Mouse (Mus musculus) cerebellum, postnatal 10 days (tissue): ENCODE measurements around the gene Pdzd9.

Source experiments
- DNase-seq, 2 experiments: peaks; one replicate each; pipeline ENCODE4 v3.0.0; 2021; ENCODE audit warnings: mixed read lengths in 2 of 2

Gene Pdzd9

DNA sequence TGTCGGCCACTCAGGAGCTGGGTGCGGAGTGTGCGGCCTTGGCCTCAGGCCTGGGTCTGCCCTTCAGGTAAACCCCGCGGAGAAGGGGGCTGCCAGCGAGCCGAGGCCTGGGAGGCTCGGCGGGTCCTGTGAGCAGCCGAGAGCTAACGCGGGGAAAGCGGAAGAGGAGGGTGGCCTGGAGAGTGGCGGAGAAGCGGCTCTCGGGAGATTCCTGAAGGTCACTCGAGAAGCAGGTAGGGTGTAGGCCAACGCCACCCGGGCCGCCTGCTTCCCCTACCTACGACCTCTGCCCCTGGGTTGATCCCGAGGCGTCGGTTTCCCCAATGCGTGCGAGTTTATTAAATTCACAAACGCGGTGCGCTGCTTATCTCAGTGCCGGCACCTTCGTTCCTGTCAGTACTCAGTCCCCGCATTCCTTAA lies 34.8 kb downstream of the Pdzd9 start:
- no peak for DNase-seq

DNA sequence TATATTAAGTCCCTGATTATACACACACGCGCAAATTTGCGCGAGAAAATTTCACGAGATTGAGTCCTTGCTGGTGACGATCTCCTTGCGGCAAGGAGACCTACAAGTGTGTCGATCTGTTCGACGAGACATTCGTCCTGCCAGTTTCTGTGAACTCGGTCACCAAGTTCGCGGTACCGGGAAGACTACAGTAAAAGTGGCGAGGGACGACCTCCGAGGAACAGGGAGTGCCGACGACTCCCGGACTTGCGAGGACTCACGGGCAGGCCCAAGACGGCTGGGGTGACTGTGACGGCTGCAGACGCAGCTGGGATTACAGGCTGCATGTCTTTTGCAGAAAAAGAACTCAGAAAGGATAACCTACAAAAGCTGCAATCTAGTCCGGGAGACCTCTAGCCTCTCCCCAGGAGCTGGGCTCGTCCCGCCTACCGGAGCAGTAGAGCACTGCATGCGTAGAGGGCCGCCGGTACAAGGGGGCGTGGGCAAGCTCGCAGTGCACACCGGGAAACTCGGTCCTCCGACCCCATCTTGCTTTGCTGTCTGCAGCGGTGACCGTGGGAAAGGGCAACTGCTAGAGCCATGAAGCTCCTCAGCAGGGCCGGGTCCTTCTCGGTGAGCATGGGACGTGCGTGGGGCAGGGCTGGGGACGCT lies 35.3 kb downstream of the Pdzd9 start, which contains the start of gene Uqcrc2:
Gene Uqcrc2 (plus strand): TSS at position 466 of the 651 bp plus-strand sequence.
- DNase-seq, result peak; percentile 90 to 93

DNA sequence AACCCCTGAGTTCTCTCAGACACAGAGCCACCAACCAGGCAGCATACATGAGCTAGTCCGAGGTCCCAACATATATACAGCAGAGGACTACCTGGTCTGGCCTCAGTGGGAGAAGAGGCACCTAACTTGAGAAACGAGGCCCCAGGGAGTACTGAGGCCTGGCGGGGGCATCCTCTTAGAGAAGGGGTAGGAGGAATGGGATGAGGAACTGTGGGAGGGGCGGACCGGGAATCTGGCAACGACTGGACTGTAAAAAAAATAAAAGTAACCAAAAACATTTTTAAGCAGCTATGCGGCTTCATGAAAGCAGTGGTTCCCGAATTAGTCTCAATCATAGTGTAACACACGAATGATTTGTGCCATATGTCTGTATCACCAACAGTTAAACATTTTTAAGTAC lies 35.8 kb downstream of the Pdzd9 start:
- DNase-seq, result peak; percentile 13 to 14

DNA sequence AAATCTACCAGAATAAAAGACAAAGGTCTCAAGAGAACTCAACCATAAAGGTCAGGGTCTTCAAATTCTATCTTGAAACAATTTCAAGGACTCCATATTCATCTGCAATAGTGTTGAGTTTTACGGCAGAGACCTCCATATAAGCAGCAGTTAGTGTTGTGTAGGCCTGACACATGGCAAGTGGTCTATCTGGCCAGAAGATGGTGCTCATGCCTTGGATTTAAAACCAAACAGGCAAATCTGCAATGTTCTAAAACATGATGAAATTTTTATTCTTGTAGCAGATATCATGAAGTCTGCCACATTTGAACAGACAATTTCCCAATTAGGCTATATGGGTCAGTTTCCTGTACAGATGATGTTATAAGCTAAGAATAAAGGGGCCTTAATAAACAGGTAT lies 37.6 kb downstream of the Pdzd9 start:
- peak; percentile 18 to 27 for DNase-seq

DNA sequence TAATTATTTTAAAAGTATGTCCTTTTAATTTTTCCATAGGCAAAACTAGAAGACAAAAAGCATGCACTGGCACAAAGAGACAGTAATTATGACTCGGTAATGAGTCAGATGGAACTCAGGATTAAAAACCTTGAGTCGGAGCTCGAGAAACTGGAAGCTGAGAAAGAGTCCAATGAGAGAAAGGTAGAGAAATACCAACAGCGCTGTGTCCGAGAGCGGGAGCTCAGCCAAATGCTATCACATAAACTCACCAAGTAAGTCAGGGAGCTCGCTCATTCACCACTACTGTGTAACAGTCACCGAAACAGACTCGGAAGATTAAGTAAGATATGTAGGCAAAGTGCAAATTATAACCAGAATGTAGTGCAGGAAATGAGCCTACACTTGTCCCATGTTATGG lies 49.3 kb downstream of the Pdzd9 start:
- no peak for DNase-seq

DNA sequence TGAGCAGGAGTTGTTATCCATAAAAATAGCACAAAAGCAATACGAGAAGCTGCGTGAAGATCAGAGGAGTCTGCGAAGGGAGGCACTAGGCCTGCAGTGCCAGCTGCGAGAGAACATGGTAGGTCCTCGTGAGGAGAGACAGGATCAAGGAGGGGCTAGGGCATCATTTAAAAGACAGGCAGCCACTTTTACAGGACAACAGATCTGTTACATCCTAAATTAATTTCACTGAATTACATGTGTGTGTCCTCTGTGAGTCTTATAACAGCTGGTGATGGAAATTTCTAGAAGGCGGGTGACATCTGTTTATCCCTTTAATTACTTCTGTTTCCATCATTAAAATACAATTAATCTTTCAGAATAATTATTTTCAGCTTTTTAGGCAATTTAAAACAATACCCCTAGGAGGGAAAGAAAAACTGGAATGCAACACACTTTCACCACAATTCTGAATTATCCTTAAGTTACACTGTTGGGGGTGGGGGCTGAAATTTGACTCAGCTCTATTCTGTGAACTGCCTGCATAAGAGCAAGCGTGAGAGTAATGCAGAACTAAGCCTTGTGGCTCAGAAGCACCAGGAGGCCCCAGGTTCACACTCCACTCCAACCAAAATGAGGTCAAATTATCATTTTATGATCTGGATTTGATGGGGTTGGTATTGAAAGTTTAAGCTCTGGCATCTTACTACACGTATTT lies 49.9 kb downstream of the Pdzd9 start:
- no peak for DNase-seq
